Mouse (Mus musculus) brain, embryonic 18.5 days (tissue): ENCODE data around the gene Rev1.
"Not testable (repeated sequence)": the region's sequence is repeated elsewhere in the genome, so short reads cannot be mapped to it uniquely, and the experiment has no call there.

Experiments used
- DNase-seq: peaks from one replicate; pipeline ENCODE4 v3.0.0-alpha.2; 2012; ENCODE audit warnings: low read depth, low spot score

Rev1 gene

DNA sequence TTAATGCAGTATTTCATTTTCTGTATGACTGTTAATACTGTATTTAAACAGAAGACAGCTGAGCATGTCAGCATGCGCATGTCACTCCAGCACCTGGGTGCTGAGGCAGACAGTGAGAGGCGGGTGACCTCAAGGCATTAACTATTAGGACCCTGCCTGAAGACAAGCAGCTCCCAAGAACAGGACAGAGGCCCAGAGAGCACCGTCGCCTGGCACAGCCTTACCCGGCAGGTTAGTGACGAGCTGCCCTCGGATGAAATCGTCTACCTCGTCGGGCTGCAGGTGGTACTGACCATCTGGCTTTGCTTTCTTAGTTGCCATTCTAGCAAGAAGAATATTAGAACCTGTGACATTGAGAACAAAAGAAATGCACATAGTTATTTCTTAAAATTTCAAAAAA lies 62.3 kb downstream of the Rev1 start:
- DNase-seq = no peak

- not testable (repeated sequence) for DNase-seq
Measured at GRCm38 (mm10) chr1:38062156-38062555, 67.4 kb downstream of the Rev1 start.

DNA sequence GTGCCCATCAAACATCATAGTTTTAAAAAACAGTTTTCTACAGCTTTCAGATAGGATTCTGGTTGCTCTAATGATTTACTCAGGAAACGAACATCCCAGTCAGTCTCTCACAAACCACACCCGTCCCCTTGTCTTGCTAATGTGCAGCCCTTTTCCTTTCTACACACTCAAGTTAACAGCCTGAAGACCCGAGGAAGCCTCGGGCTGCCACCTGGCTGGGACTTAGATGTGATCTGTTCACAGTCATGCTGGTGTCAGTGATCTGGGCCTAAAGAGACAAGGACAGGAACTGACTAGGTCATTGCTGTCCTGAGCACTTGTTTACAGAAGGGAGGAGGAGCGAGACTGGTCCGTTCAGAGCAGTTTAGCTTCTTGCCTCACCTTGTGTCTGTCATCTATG lies 71.2 kb downstream of the Rev1 start:
- no peak for DNase-seq

DNA sequence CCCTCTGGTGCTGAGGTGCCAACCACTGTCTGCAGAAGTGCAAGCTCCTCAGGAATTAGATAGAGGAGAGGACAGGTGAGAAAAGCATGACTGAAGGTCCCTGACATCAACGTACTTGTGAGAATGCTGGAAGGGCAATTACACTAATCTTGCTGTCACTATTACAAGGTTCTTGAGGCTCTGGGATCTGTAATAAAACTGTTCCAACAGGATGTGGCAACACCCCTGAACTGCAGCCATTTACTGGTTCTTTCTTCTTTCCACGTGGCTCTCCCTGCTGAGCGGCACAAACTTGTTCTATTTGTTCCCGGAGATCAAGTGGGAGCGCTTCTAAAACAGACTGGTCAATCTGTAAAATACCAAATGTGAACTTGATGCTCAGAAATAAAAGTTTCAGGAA lies 74.4 kb downstream of the Rev1 start:
- no peak for DNase-seq

- no peak for DNase-seq
Measured at GRCm38 (mm10) chr1:38049562-38049961, 80.0 kb downstream of the Rev1 start.

DNA sequence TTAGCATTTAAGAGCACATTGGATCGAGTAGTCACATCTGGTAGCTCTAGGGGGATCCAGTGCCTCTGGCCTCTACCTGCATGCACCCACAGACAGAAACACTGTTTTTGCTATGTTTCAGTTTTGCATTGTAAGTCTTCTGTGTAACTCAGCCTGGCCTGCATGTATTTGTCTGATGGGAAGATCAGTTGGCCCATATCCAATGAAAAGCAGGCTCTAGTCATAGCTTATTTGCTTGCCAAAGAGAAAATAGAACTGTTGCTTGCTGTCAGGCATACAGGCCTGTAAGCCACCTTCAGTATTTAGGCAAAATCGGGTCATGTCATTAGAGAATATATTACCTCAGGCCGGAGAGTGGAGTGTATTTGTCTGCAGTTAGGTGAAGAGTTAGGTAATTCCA lies 81.5 kb downstream of the Rev1 start:
- DNase-seq = no peak

GRCm38 (mm10) chr1:38038898-38039297 lies 90.7 kb downstream of the Rev1 start:
- DNase-seq = no peak

DNA sequence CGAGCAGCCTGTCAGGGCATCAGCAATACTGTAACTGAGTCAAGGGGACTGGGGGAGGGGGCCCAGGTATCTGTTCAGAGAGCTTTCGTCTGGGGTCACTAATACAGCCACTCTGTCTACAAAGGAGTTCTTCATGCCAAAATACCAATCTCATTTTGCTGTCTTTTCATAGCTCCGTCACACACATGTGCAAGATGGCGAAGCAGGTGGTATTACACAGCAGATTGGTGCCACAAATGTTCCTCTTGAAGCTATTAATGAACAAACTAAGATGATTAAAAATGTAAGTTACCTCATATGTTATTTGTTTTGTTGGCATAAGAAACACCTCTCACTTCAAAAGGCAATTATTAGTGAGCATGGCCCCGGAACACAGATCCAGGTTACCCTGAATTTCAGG lies 92.2 kb downstream of the Rev1 start:
- DNase-seq = no peak

- DNase-seq = no peak
Measured at GRCm38 (mm10) chr1:38035521-38035920, 94.1 kb downstream of the Rev1 start.

GRCm38 (mm10) chr1:38031391-38031790 lies 98.2 kb downstream of the Rev1 start:
- no peak for DNase-seq

DNA sequence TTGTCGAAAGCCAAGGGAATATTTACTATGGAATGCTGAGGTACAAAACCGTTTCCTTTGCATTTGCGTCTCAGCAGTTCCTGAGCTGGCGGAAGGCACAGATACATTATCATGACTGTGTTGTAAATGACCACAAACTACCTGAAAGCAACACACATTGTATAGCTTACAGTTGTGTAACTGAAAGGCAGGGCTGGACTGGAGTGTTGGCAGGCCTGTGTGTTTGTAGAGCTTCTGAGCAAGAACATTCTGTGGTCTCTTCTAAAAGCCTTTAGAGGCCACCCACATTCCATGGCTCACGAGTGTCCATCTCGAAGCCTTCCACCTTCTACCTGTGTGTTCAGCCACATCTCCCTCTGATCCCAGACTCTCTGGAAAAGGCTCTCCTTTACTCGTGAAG lies 102.3 kb downstream of the Rev1 start:
- DNase-seq = no peak

DNA sequence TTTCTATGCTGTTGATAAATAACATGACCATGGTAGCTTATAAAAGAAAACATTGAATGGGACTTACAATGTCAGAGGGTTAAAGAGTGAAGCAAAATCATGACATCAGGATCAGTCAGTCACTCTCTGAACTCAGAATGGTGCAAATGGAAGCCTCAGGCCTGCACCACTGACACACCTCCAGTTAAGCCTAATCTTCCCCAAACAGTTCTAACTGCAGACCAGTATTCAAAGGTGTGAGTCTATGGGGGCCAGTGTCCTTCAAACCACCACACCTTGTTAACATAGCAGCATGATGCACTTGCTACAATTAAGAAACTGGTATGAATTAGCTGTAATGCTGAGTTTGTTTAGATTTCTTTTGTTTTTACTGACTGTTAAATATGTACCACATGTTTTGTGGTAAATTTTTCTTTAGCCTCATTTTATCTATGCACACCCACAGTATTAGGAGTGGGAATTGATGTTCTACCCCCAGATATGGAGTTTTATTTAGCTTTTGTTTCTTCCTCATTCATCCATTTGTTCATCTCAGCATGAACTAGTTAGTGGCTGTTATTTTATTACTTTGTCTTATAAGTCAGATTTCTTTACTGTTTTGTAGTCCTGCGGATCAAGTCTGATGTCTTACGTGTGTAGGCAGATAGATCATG lies 114.9 kb downstream of the Rev1 start:
- no peak for DNase-seq

- DNase-seq = no peak
Measured at GRCm38 (mm10) chr1:38012509-38012908, 117.1 kb downstream of the Rev1 start.

DNA sequence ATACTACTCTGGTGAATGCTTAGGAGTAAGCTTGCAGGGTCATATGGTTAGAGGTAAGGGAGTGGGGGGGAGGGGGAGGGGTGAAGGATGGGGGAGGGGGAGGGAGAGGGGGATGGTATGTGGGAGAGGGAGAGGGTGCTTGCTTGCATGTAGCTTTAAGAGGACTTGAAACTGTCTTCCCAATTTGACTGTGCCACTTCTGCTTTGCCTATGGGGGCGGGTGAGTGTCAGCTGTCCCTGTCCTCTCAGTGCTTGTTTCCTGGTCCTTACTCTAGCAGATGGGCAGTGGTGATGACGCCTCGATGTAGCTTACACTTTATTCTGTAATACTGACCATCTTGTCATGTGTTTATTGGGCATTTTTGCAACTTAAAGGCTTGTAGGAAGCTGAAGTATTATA lies 117.5 kb downstream of the Rev1 start:
- no peak for DNase-seq

- no peak for DNase-seq
Measured at GRCm38 (mm10) chr1:38011647-38012046, 118.0 kb downstream of the Rev1 start.

GRCm38 (mm10) chr1:38006741-38007140 lies 122.9 kb downstream of the Rev1 start:
- no peak for DNase-seq

DNA sequence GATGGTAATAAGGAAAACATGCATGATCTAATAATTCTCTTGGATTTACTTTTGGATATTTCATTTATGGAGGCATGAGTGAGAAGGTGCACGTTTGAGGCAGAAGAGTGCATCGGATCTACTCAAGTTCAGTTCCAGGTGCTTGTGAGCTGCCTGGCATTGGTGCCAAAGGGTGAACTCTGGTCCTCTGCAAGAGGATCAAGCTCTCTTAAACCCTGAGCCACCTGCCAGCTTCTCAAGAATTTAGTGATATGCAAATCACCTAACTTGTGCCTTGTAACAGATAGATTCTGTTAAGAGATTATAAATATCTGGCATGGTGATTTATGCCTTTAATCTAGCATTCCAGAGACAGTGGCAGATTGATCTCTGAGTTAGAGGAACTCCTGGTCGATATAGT lies 126.6 kb downstream of the Rev1 start:
- DNase-seq = no peak
